Mouse (Mus musculus) cerebellum, adult 2 months (tissue): Measurements from ENCODE around the gene Kpna3. TPM values are rescaled to one million over a fixed set of nuclear protein-coding genes. Genes with fewer than 3 reads are reported as not detected.

Experiments used
- DNase-seq, 2 experiments: peaks; one replicate each; pipeline ENCODE4 v3.0.0; 2021
- H3K27ac ChIP-seq: fragments of 200-500 bp; 2 replicates; pipeline ENCODE4 v1.5.1; 2012; ENCODE audit warnings: low read length, control low read depth, inconsistent platforms; ENCODE audit not compliant: insufficient read depth
- H3K27me3 ChIP-seq: fragments of 200-500 bp; 2 replicates; pipeline ENCODE4 v1.6.1; 2012; ENCODE audit warnings: inconsistent platforms, mild to moderate bottlenecking, low read length, moderate library complexity; ENCODE audit not compliant: control insufficient read depth, insufficient read depth
- H3K4me1 ChIP-seq: fragments of 200-500 bp; 2 replicates; pipeline ENCODE4 v1.6.1; 2011; ENCODE audit warnings: low read length; ENCODE audit not compliant: control insufficient read depth, insufficient read depth
- H3K4me3 ChIP-seq: fragments of 200-500 bp; replicated peaks from 2 replicates; pipeline ENCODE3; 2011; ENCODE audit warnings: mild to moderate bottlenecking, low read depth, low read length, control low read depth; ENCODE audit not compliant: insufficient read depth
- CTCF ChIP-seq: fragments of 200-500 bp; IDR thresholded peaks from 2 replicates; pipeline ENCODE4 v1.5.1; 2011; ENCODE audit warnings: low read depth, mild to moderate bottlenecking, control low read depth, low read length, moderate library complexity, borderline replicate concordance; ENCODE audit not compliant: insufficient read depth
- POLR2A ChIP-seq: fragments of 200-500 bp; IDR thresholded peaks from 2 replicates; pipeline ENCODE4 v1.6.1; 2011; ENCODE audit warnings: low read length, control low read depth, borderline replicate concordance; ENCODE audit not compliant: insufficient read depth
- WGBS: fragments of 180-500 bp; shearing (Covaris S2); methylation state at CpG from one replicate; pipeline ENCODE4 v1.1.7; 2018; 5-methylcytosine and 5-hydroxymethylcytosine counted together
- polyA plus RNA-seq: library from polyadenylated mRNA; depleted of rRNA; stranded (reverse); fragments of >200 nt; gene quantifications from 2 replicates; pipeline ENCODE4 v1.2.3, GENCODE M21; 2012

The Kpna3 gene
- polyA plus RNA-seq, 1 experiment: 37.7 TPM

- no peak for TF ChIP-seq POLR2A
- TF ChIP-seq CTCF: no peak
- Histone ChIP-seq H3K27me3 (no peaks in the 10 kb centered on the region), H3K4me3 (no peak overlapping the region), H3K27ac (no peak overlapping the region), H3K4me1 (peaks cover 2% of the 10 kb centered on the region; the same call in 1 of the 2 replicates)
- DNase-seq: no peak
- WGBS: 30% methylated on average over 5 of the region's 5 CpGs
These were observed 25.5 kb downstream of the Kpna3 start for GRCm38 (mm10) chr14:61414199-61414598.

DNA sequence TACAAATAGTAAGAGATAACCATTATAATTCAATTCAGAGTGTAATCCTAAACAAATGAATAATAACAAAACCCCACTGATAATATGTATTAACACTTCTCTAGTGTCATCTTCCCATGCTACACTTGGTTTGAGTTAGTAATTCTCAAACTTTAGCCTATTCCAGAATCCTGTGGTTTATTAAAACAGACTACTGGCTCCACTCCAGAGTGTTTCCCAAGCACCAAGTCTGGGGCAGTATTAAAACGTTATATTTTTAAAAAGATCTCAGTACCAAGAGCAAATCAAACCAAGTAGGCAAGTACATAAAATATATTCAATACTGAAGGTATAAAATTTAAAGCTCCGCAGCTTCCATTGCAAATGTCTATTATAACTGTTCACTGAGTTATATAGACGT, 26.0 kb downstream of the Kpna3 start:
- Histone ChIP-seq H3K27ac (no peak overlapping the region), H3K4me3 (no peak overlapping the region), H3K27me3 (no peaks in the 10 kb centered on the region), H3K4me1 (peaks cover 2% of the 10 kb centered on the region; the same call in 1 of the 2 replicates)
- DNase-seq: no peak
- 55% methylated on average over 3 of the region's 3 CpGs for WGBS
- TF ChIP-seq CTCF (no peak), POLR2A (no peak)

DNA sequence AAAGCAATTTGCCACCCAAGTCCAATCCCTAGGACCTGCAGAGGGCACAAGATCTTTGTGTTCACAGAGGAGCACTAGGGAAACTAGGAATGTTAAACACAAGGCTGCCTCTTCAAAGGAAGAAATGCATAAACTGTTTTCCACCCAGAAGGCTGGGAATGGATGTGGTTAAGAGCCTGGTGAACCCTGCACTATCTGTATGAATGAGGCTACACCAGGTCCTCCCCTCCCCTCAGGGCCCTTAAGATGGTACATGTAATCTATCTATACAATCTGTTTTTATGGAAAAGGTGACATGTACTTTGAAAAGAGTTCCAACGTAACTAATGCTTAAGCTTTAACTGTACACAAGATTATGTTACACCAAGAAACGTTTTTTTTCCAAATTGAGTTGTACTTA, 29.7 kb downstream of the Kpna3 start:
- no peak overlapping the region for H3K4me3 ChIP-seq
- 86% methylated on average over 2 of the region's 2 CpGs for WGBS
- no peaks in the 10 kb centered on the region for H3K27me3 ChIP-seq
- H3K27ac ChIP-seq: no peak overlapping the region
- no peak for DNase-seq
- no peak for TF ChIP-seq CTCF
- no peak for TF ChIP-seq POLR2A
- H3K4me1 ChIP-seq: no peaks in the 10 kb centered on the region

GRCm38 (mm10) chr14:61407055-61407454, 32.6 kb downstream of the Kpna3 start:
- Histone ChIP-seq H3K27me3 (no peaks in the 10 kb centered on the region), H3K27ac (no peak overlapping the region), H3K4me3 (no peak overlapping the region), H3K4me1 (no peaks in the 10 kb centered on the region)
- TF ChIP-seq POLR2A (no peak), CTCF (no peak)
- no peak for DNase-seq
- 100% methylated on average over 3 of the region's 3 CpGs for WGBS

DNA sequence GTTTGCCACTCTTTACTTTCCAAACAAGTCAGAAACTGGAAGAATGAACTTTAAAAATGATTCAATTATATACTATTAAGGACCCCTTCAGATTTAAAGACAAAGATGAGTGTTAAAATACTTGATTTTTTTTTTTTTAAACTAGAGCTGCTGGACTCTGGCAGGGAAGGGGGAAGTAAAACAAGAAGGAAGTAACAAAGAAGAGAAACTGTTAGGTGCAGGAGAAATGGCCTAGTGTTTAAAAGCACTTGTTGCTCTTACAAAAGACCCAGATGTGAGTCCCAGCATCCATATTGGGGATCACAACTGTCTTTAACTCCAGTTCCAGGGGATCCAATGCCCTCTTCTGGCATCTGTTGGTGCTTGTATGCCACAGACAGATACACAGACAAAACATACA, 33.9 kb downstream of the Kpna3 start:
- TF ChIP-seq POLR2A: no peak
- no peak for TF ChIP-seq CTCF
- no peak for DNase-seq
- no peak overlapping the region for H3K4me3 ChIP-seq
- H3K4me1 ChIP-seq: no peaks in the 10 kb centered on the region
- no peak overlapping the region for H3K27ac ChIP-seq
- H3K27me3 ChIP-seq: no peaks in the 10 kb centered on the region

DNA sequence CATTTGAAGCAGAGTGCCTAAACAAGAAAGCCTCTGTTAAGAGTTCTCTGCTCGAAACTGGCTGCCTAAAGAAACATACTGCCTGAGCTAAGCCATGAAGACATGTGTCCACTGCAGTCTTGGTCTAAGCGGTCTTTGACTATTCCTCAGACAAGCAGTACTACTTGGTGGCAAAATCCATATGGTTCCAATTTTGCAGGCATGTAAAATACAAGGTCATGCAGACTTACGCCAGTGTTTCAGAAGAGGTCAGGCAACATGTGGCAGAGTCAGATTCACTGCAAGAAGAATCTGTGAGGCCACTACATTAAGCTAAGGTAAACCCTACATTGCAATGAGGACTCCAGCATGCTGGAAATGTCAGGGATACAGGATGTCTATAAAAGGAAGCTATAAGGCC, 34.7 kb downstream of the Kpna3 start:
- Histone ChIP-seq H3K4me1 (no peaks in the 10 kb centered on the region), H3K27ac (no peak overlapping the region), H3K27me3 (no peaks in the 10 kb centered on the region), H3K4me3 (no peak overlapping the region)
- 92% methylated on average over 3 of the region's 3 CpGs for WGBS
- DNase-seq: no peak
- TF ChIP-seq POLR2A (no peak), CTCF (no peak)

- no peaks in the 10 kb centered on the region for H3K27me3 ChIP-seq
- H3K27ac ChIP-seq: no peak overlapping the region
- TF ChIP-seq CTCF (no peak), POLR2A (no peak)
- WGBS: 88% methylated on average over 6 of the region's 6 CpGs
- no peak overlapping the region for H3K4me3 ChIP-seq
- DNase-seq: no peak
- no peaks in the 10 kb centered on the region; the same call in 1 of the 2 replicates for H3K4me1 ChIP-seq
These were observed 44.9 kb downstream of the Kpna3 start for GRCm38 (mm10) chr14:61394745-61395144.

- WGBS: 68% methylated on average over 3 of the region's 3 CpGs
- Histone ChIP-seq H3K4me3 (no peak overlapping the region), H3K27me3 (no peaks in the 10 kb centered on the region), H3K27ac (no peak overlapping the region), H3K4me1 (no peaks in the 10 kb centered on the region; the same call in 1 of the 2 replicates)
- TF ChIP-seq POLR2A: no peak
- no peak for TF ChIP-seq CTCF
- no peak for DNase-seq
These were observed 49.1 kb downstream of the Kpna3 start for GRCm38 (mm10) chr14:61390586-61390985.

GRCm38 (mm10) chr14:61367290-61367689, 72.4 kb downstream of the Kpna3 start:
- peaks cover 4% of the 10 kb centered on the region; the same call in 1 of the 2 replicates for H3K4me1 ChIP-seq
- DNase-seq: peak in 1 of 2 experiments; percentile 55
- TF ChIP-seq CTCF: peak; percentile 17; the same call in 1 of the 2 replicates
- no peak for TF ChIP-seq POLR2A
- H3K4me3 ChIP-seq: no peak overlapping the region
- 48% methylated on average over 2 of the region's 2 CpGs for WGBS
- H3K27me3 ChIP-seq: no peaks in the 10 kb centered on the region
- no peak overlapping the region for H3K27ac ChIP-seq
